Mouse (Mus musculus) thymus, postnatal 10 days (tissue): ENCODE results near the gene Fmo1.
"Not testable (repeated sequence)": the region's sequence is repeated elsewhere in the genome, so short reads cannot be mapped to it uniquely, and the experiment has no call there.

Experiments used
- DNase-seq, 2 experiments: peaks; one replicate each; pipeline ENCODE4 v3.0.0; 2021; ENCODE audit warnings: low spot score in 2 of 2

Gene Fmo1

GRCm38 (mm10) chr1:162796441-162796840 is 70.0 kb downstream of the Fmo1 start:
- DNase-seq = no peak

GRCm38 (mm10) chr1:162792306-162793044 is 73.9 kb downstream of the Fmo1 start:
- no peak for DNase-seq

GRCm38 (mm10) chr1:162785222-162785621 is 81.2 kb downstream of the Fmo1 start:
- DNase-seq = no peak

- DNase-seq = no peak
Measured at GRCm38 (mm10) chr1:162783669-162784248, 82.7 kb downstream of the Fmo1 start.

GRCm38 (mm10) chr1:162781035-162781434 is 85.4 kb downstream of the Fmo1 start:
- not testable (repeated sequence) for DNase-seq
